Mouse (Mus musculus) A20 (cell line): ENCODE measurements around the gene Timm50.

ENCODE experiments used
- DNase-seq: peaks from one replicate; pipeline ENCODE4 v3.0.0-alpha.2; 2011; ENCODE audit warnings: low read depth, low spot score

Timm50 gene

GRCm38 (mm10) chr7:28311926-28312543 is at the start of gene Timm50:
Timm50 (minus strand) TSS chr7:28312072.
- DNase-seq = peak; percentile 94

DNA sequence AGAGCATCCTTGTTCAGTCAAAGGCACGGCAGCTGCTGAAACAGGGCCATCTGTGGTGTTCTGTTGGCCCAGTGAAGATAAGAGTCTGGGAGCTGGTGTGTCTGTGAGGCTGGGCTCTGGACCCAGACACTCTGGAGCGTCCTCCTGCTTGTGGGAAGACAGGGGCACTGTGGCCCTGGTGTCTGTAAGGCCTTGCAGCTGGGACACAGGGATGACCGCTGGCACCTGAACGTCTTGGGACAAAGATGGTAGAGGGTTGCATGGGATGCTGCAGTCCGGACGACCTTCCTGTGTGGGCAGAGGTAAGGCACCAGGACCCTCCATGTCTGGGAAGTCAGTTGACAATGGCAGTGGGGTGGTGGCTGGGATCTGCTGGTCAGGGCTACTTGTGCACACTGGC is 48.4 kb upstream of the Timm50 start:
- DNase-seq = no peak

DNA sequence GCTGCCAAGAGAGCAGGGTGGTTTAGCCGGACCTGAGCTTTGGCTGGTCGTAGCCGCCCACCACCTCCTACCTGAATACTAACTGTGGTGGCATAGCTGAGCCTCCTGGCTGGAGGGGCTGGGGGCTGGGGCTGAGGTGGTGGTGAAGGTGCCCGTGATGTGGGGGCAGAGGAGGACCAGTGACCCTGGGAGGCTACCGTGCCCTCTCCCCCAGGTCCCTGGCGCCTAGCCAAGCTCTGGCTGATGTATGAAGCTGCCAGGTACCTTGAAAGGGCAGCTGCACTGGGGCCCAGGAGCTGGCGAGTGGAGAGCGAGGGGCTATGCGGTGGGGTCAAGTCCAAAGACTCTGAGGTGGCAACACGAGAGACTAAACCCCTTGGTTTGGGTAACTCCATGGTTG is 48.0 kb upstream of the Timm50 start:
- DNase-seq = no peak

DNA sequence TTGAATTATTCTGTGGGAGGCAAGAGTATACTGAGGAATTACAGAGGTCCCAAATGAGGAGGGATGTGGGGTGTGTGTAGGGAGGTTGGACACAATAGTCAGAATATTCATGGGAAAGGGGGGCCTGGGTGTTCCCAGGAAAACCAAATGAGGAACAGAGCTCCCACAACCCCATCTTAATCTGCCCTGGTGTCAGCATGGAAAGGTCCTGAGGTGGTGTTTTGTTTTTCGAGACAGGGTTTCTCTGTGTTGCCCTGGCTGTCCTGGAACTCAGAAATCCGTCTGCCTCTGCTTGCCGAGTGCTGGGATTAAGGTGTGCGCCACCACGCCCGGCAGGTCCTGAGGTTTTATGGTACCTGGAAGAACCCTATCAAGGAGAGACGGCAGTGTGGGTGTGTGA is 46.6 kb upstream of the Timm50 start:
- no peak for DNase-seq

DNA sequence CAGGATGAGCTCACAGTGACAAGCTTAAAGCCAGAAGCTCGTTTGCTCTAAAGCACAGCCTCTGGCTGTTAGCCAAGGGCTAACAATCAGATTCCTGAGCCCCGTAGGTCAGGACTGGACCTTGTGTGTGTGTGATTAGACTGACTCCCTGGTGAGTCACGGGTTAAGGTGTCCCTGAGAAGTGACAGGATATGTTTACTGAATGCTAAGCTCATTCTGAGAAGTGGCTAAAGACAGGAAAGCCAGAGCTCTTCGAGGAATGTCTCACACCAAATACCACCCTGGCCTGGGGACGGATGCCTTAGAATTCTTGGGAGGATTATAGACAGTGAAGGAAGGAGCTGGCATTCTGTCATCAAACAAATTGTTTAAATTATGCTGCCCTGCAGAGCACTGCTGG is 46.1 kb upstream of the Timm50 start:
- no peak for DNase-seq

DNA sequence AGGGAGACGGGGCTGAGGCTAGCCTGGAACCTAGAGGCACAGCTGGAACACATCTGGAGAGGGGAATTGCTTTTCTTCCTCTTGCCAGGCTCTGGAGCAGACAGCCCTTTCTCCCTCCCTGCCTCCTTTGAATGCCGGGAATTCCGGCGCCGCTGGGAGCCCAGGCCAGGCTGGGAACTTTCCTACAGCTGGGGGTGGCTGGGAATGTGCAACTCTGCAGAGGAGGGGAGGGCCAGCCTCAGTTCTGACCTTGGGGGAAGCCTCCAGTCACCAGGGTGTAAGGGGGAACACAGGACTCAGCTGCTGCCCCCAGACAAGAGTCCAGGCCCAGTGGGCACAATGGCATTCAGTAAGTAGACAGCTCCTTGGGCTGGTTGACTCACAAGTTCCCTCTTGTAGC is 45.1 kb upstream of the Timm50 start:
- no peak for DNase-seq

- DNase-seq = peak; percentile 29
These were observed 43.3 kb upstream of the Timm50 start for GRCm38 (mm10) chr7:28355221-28355620.

- DNase-seq = peak; percentile 17
These were observed 42.7 kb upstream of the Timm50 start for GRCm38 (mm10) chr7:28354596-28354995.

DNA sequence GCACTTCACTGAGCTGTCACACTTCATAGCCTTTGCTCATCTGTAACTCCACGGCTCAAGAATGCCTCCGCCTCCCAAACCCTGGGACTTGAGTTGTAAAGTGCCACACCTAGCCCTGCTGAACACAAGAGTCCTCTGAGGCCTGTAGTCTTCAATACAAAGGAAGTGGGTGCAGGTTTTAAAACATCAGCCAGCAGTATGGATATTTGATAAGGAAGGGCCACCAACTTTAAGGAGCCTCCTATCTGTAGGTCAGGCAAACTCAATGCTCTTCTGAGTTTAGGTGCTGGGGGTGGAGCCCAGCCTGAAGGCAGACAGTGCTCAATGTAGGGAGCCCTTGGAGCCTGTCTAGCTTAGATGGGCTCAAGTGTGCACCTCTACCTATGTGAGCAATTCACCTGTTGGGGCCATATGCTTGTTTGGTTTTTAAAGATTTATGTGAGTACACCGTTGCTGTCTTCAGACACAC is 42.3 kb upstream of the Timm50 start:
- peak; percentile 22 for DNase-seq

- peak; percentile 17 for DNase-seq
These were observed 41.4 kb upstream of the Timm50 start for GRCm38 (mm10) chr7:28353267-28353666.

DNA sequence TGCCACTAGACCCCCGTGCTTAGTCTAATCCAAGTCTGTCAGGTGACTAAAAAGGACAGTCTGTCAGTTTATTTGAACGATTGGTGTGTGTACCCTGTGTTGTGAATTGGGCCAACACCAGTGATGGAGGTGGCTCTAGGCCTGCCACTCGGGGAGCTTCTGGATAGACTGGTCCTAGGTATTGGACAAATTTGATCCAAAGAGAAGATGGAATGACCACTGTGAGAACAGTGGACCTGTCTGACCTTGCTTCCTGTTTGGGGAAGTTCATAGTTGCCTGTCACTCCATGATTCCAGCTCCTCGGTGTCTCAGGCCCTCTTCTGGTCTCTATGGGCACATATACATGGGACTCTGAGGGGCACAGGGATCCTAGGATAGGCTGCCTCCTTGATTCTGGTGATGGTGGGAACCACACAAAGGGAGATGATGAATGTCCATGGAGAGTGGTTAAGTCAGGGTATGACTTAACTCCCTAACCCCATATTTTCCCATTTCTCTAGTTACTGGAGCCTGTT is 39.9 kb upstream of the Timm50 start:
- no peak for DNase-seq

DNA sequence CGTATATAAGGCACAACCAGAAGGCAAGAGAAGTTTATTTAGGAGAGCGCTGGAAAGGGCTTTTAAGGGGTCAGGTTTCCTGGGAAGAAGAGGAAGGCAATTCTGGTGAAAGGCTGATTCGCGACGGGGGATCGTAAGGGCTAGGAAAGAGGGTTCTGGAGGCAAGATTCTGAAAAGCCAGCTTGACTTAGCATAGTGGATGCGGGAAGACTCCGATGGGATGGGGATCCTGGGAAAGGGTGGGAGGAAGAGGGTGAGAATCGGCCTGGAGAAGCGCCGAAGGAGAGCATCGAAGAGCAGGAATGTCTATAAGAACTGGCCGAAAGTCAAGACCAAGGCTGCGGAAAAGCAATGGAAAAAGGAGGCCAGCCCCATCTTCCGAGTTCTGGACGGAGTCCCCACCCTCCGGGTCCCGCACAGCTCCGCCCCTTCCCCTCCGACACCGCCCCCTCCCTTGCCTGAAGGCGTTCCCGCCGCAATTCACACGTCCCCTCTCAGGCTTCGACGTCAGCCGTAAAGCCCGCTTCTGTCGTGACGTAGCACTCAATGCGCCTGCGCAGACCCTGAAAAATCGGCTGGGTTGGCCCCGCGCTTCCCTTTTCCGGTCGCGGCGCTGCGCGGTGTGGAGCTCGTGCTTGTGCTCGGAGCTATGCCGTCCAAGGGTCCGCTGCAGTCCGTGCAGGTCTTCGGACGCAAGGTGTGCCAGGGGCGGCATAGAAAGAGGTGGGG is 38.4 kb upstream of the Timm50 start, which contains the start of gene Rps16:
TSS of gene Rps16 (plus strand) at position 498 of the 729 bp plus-strand sequence.
- DNase-seq = peak; percentile 96

DNA sequence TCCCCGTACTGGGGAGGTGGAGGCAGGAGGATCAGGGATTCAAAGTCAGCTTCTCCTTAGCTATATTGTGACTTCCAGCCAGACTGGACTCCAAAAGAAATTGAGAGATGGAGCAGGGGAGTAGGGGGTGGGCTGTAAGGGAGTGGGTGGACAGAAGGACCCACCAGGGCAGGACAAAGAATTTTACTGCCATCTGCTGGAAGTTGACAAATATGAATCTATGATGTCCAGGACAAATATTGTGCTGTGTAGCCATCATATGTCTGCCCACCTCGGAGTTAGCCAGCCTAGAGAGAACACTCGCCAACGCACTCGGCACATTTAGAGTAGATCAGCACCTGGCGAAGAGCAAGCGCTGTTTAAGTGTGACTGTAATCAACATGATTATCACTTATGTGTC is 36.7 kb upstream of the Timm50 start:
- DNase-seq = peak; percentile 41

DNA sequence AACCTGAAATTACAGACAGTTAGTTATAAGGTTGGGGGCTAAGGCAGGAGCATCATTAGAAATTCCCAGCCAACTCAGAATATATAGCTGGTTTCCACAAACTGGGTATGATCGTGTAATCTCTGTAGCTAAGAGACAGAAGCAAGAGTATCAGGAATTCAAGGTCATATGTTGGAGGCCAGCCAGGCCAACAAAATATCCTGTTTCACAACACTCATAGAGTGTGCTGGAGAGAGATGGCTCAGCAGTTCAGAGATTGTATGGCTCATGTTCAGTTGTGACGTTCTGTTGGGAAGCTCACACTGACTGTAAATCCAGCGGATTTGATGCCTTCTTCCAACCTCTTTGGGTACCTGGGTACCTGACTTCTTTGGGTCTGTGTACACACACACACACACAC is 35.9 kb upstream of the Timm50 start:
- DNase-seq = no peak

DNA sequence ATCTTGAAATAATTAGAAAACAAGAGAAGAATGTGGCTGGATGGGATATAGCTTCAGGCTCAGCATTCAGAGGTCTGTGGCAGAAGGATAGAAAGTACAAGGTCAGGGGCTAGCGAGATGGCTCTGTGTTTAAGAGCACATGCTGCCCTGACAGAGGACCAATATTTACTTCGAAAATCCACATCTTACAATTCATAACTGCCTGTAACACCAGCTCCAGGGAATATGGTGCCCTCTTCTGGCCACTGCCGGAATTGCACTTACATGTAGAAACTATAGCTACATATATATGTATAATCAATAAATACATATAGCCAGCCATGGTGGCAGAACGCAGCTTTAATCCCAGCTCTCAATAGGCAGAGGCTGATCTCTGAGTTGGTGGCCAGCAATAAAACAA is 32.8 kb upstream of the Timm50 start:
- DNase-seq = peak; percentile 83

- no peak for DNase-seq
These were observed 29.5 kb upstream of the Timm50 start for GRCm38 (mm10) chr7:28341381-28341780.

- peak; percentile 91 for DNase-seq
These were observed 27.5 kb upstream of the Timm50 start for GRCm38 (mm10) chr7:28339213-28339917.

GRCm38 (mm10) chr7:28338108-28338998 is 26.5 kb upstream of the Timm50 start, which contains the start of gene Supt5:
Supt5 (minus strand) TSS chr7:28338746.
- DNase-seq = peak; percentile 99

GRCm38 (mm10) chr7:28335471-28335870 is 23.6 kb upstream of the Timm50 start:
- DNase-seq = no peak

- no peak for DNase-seq
These were observed 22.7 kb upstream of the Timm50 start for GRCm38 (mm10) chr7:28334534-28334933.

DNA sequence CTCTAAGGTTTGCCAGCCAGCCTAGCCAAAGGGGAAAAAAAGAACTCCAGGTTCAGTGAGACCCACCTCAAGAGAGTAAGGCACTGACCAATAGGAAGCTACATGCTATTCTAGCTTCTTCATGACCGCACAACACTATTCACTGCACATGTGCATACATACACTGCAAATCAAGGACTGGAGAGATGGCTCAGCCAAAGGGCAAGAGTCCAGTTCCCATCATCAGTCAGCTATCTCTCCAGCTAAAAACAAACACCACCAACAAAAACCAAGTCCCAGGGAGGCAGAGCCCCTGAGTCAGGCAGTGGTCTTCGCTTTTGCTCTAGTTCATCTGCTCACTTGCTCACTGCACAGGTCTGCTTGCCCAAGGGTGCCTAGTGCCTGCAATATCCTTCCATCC is 16.4 kb upstream of the Timm50 start:
- DNase-seq = no peak
